Mouse (Mus musculus) 416B (cell line): ENCODE measurements around the gene Gosr2.

Experiments used
- DNase-seq: peaks from one replicate; pipeline ENCODE4 v3.0.0; 2011; ENCODE audit warnings: low read depth

Gosr2 gene

DNA sequence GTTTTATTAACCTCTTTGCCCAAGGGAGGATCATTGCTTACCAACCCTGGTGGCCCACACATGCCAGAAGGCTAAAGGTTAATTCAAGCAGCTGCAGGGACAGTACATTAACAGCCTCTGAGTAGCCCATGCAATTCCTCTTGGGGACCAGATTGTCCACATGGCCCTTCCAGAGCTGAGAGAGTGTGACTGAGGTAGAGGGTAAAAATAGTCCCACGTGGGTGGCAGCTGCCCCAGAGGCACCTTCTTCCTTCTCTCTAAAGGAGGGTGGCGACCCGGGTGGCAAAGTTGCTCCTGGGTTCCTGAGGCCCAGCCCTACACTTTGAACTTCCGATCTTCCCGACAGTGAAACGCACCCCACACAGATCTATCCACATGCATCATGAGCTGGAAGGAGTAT, 51.4 kb downstream of the Gosr2 start:
- DNase-seq: no peak

DNA sequence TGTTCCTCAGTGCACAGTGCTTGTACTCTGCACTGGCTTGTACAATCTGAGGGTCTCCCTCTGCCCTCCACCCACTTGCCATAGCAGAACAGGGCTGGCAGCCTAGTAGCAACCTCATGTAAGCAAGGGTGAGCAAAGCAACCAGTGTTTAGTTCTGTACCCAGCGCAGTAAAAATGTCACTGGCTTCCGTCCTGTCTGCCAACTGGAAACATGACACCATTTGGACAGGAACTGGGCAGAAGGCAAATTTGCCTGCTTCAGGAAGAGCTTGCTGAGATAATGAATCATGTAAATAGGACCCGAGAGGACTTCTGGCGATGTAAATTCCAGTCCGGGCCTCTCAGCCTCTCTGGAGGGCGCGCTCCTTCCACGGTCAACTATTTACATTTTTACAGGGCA, 52.0 kb downstream of the Gosr2 start:
- peak; percentile 15 for DNase-seq

GRCm38 (mm10) chr11:103643211-103643610, 54.5 kb downstream of the Gosr2 start:
- DNase-seq: no peak

- peak; percentile 78 for DNase-seq
Observed at GRCm38 (mm10) chr11:103639407-103639946, 58.2 kb downstream of the Gosr2 start.

GRCm38 (mm10) chr11:103638790-103639189, 58.9 kb downstream of the Gosr2 start, which contains the start of gene Lyzl6:
Gene Lyzl6 (minus strand): TSS chr11:103638890.
- no peak for DNase-seq

- no peak for DNase-seq
Observed at GRCm38 (mm10) chr11:103636261-103636660, 61.4 kb downstream of the Gosr2 start.

GRCm38 (mm10) chr11:103635481-103635880, 62.2 kb downstream of the Gosr2 start:
- no peak for DNase-seq

DNA sequence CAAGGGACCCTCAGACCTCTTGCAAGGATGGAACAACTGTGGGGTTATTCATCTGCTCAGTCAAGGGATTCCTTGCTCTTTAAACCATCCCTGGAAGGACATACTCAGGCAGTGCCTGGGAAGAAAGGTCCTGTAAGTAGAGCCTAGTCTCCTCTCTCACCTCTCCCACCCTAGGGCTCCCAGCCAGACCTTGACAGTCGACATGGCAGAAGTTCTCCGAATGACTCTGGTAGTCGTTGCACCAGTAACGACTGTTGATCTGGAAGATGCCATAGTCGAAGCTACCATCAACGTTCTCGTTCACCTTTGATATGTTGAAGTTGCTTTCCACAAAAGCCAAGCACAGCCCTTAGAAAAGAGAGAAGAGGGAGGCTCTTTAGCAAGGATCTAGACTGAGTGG, 62.9 kb downstream of the Gosr2 start:
- DNase-seq: no peak

GRCm38 (mm10) chr11:103627453-103627852, 70.2 kb downstream of the Gosr2 start:
- no peak for DNase-seq
